Mouse (Mus musculus): ENCODE results near the gene Tmem186.

- TF ChIP-seq CTCF (IDR thresholded peaks at IDR 0.05; ENCODE audit: low read depth) (no peak), EP300 (IDR thresholded peaks at IDR 0.05; ENCODE audit: low read depth) (no peak)
Observed at GRCm38 (mm10) chr16:8610397-8610796, 27.1 kb downstream of the Tmem186 start.
